Mouse (Mus musculus): ENCODE measurements around the gene Cers5. TPM values are rescaled to one million over a fixed set of nuclear protein-coding genes. Genes with fewer than 3 reads are reported as not detected.

Cers5 gene
- total and polyA plus RNA-seq, 3 experiments, result 0.45 to 6.1 (median 0.77) TPM

DNA sequence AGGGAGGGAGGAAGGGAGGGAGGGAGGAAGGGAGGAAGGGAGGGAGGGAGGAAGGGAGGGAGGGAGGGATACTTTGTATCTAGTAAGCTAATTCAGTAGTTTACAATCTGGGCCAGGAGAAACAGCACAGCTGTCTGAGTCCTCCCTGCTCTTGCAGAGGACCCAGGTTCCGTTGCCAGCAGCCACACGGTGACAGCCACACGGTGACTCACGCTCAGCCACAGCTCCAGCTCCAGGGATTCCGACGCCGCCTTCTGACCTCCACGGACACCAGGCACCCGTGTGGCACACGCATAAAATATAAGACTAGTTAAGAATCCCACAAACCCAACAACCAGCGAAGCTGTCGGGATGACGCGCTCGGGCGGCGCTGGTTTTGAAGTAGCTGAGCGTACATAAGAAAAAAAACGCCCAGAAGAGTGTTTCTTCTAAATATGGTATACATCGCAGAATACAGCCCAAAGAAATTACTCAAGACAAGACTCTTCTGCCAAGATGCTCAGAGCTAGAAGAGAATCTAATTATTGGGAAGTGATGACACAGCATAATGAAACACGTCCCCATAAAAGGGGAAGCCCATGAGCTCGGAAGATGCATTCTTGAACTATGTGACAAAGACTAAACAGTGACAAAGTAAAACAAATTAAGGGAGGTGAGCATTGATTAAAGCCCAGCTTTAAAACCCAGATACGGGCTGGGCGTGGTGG, 42.0 kb upstream of the Cers5 start:
- Histone ChIP-seq H3K4me3 (ENCODE audit: low read depth, low read length) (no peak overlapping the region), H3K4me1 (ENCODE audit: insufficient read depth, low read depth, low read length) (no peaks in the 10 kb centered on the region; the same call in 1 of the 2 replicates), H3K36me3 (replicated peaks) (no peaks in the 10 kb centered on the region), H3K9me3 (replicated peaks) (no peaks in the 10 kb centered on the region), H3K27me3 (ENCODE audit: insufficient read depth, low read length) (peaks cover 2% of the 10 kb centered on the region; the same call in 1 of the 2 replicates)
- TF ChIP-seq GATA2 (IDR thresholded peaks at IDR 0.05; ENCODE audit: borderline replicate concordance, low read depth, low read length) (no peak), POLR2AphosphoS5 (IDR thresholded peaks at IDR 0.05; ENCODE audit: insufficient replicate concordance, low read depth, low read length) (no peak), GATA1 (IDR thresholded peaks at IDR 0.05; ENCODE audit: borderline replicate concordance, low read length) (no peak), TAL1 (conservative IDR thresholded peaks at IDR 0.05; ENCODE audit: low read depth, low read length) (no peak), CTCF (IDR thresholded peaks at IDR 0.05; ENCODE audit: low read depth, low read length) (no peak)
- DNase-seq (ENCODE audit: low spot score), result no peak
- no peak for ATAC-seq (ENCODE audit: extremely low read depth, insufficient number of reproducible peaks, low FRiP score, poor library complexity, severe bottlenecking)

DNA sequence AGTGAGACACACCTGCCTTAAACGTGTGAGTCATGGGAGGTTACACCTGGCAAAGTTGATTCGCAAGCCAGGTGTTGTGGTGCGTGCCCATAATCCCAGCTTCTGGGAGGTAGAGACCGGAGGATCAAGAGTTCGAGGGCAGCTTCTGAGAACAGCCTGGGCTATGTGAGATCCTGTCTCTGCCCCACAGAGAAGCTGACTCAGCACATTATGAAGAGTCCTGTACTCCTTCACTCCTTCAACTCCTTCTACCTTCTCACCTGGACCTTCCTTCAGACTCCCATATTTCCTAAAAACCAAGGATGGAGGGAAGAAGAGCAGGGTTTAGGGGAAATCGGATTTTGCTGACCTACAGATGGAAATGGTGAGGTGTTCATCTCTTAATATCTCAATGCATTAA, 41.0 kb upstream of the Cers5 start:
- H3K27me3 ChIP-seq (ENCODE audit: insufficient read depth, low read length), result no peaks in the 10 kb centered on the region
- H3K4me3 ChIP-seq (ENCODE audit: low read depth, low read length), result no peak overlapping the region
- H3K9me3 ChIP-seq (replicated peaks), result no peaks in the 10 kb centered on the region
- no peak for DNase-seq (ENCODE audit: low spot score)
- no peaks in the 10 kb centered on the region for H3K36me3 ChIP-seq (replicated peaks)
- TF ChIP-seq POLR2AphosphoS5 (IDR thresholded peaks at IDR 0.05; ENCODE audit: insufficient replicate concordance, low read depth, low read length), result no peak
- no peak for TF ChIP-seq GATA2 (IDR thresholded peaks at IDR 0.05; ENCODE audit: borderline replicate concordance, low read depth, low read length)
- TF ChIP-seq GATA1 (IDR thresholded peaks at IDR 0.05; ENCODE audit: borderline replicate concordance, low read length), result no peak
- TF ChIP-seq TAL1 (conservative IDR thresholded peaks at IDR 0.05; ENCODE audit: low read depth, low read length), result no peak
- no peak for TF ChIP-seq CTCF (IDR thresholded peaks at IDR 0.05; ENCODE audit: low read depth, low read length)
- H3K4me1 ChIP-seq (ENCODE audit: insufficient read depth, low read depth, low read length), result no peaks in the 10 kb centered on the region; the same call in 1 of the 2 replicates
- ATAC-seq (ENCODE audit: extremely low read depth, insufficient number of reproducible peaks, low FRiP score, poor library complexity, severe bottlenecking), result no peak

DNA sequence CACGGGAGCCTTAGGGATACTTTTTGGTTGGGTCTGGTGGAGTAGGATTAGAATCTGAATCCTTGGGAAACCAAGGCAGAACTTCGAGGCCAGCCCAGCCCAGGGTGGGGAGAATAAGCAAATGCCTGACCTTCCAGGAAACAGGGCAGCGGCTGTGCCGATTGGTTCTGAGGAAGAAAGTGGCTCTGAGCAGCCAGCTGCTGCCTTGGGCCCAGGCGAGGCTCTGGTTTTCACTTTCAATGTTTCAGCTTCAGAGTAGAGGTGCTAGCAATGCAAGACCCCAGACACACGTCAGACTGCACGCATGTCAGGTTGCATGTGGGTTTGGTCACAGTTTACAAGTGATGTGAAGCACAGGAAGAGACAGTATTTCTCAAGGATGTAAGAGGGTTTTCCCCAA, 39.4 kb upstream of the Cers5 start:
- Histone ChIP-seq H3K9me3 (replicated peaks) (no peaks in the 10 kb centered on the region), H3K36me3 (replicated peaks) (no peaks in the 10 kb centered on the region), H3K4me3 (ENCODE audit: low read depth, low read length) (no peak overlapping the region), H3K27me3 (ENCODE audit: insufficient read depth, low read length) (no peaks in the 10 kb centered on the region), H3K4me1 (ENCODE audit: insufficient read depth, low read depth, low read length) (no peaks in the 10 kb centered on the region; the same call in 1 of the 2 replicates)
- DNase-seq (ENCODE audit: low spot score) (no peak), ATAC-seq (ENCODE audit: extremely low read depth, insufficient number of reproducible peaks, low FRiP score, poor library complexity, severe bottlenecking) (no peak)
- TF ChIP-seq CTCF (IDR thresholded peaks at IDR 0.05; ENCODE audit: low read depth, low read length) (no peak), POLR2AphosphoS5 (IDR thresholded peaks at IDR 0.05; ENCODE audit: insufficient replicate concordance, low read depth, low read length) (no peak), GATA1 (IDR thresholded peaks at IDR 0.05; ENCODE audit: borderline replicate concordance, low read length) (no peak), GATA2 (IDR thresholded peaks at IDR 0.05; ENCODE audit: borderline replicate concordance, low read depth, low read length) (no peak), TAL1 (conservative IDR thresholded peaks at IDR 0.05; ENCODE audit: low read depth, low read length) (no peak)

DNA sequence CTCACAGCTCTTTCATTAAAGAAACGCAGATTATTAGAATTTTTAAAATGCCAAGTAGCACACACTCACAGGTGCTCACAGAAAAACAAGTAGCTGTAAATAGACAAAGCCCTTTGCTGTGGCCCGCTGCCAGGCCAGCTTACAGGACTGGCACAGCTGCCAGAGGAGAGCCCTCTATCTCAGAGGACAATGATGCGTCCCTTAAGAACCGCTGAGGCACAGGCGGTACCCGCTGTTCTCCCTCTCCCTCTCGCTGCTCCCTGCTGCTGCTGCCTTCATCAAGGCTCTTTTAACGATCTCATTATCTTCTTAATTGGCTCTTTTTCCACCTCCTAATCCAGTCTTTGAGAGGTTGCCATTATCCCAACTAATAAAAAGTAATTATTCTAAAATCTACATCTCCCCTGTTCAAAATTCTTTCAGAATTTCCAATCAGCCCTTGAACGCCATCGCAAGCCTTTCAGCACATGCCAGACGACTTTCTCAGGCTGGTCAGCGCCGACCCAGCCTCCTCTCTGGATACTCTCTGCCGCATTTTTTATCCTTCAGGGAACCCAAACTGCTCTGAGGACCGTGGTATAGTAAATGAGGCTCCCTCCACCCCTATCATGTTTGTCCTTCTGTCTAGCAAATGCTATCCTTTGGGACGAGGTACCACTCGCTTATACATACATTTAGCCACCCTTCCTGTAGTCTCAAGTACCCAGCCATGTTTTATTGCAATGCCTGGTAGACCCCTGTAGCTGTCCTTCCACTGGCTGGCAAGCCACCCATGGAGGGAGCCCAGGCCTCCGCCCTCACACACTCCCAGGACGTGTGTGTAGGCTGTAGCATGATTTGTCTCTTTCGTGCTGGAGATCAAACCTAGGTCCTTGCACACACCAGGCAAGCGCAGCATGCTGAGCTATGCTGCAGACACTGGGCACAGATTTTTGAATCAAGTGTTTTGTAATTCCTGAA, 35.4 kb upstream of the Cers5 start:
- H3K4me3 ChIP-seq (ENCODE audit: low read depth, low read length), result no peak overlapping the region
- no peak for DNase-seq (ENCODE audit: low spot score)
- H3K36me3 ChIP-seq (replicated peaks), result no peaks in the 10 kb centered on the region
- H3K27me3 ChIP-seq (ENCODE audit: insufficient read depth, low read length), result no peaks in the 10 kb centered on the region
- TF ChIP-seq TAL1 (conservative IDR thresholded peaks at IDR 0.05; ENCODE audit: low read depth, low read length) (no peak), GATA2 (IDR thresholded peaks at IDR 0.05; ENCODE audit: borderline replicate concordance, low read depth, low read length) (no peak), GATA1 (IDR thresholded peaks at IDR 0.05; ENCODE audit: borderline replicate concordance, low read length) (no peak), POLR2AphosphoS5 (IDR thresholded peaks at IDR 0.05; ENCODE audit: insufficient replicate concordance, low read depth, low read length) (no peak), CTCF (IDR thresholded peaks at IDR 0.05; ENCODE audit: low read depth, low read length) (no peak)
- ATAC-seq (ENCODE audit: extremely low read depth, insufficient number of reproducible peaks, low FRiP score, poor library complexity, severe bottlenecking), result no peak
- H3K4me1 ChIP-seq (ENCODE audit: insufficient read depth, low read depth, low read length), result no peaks in the 10 kb centered on the region; the same call in 1 of the 2 replicates
- H3K9me3 ChIP-seq (replicated peaks), result no peaks in the 10 kb centered on the region

DNA sequence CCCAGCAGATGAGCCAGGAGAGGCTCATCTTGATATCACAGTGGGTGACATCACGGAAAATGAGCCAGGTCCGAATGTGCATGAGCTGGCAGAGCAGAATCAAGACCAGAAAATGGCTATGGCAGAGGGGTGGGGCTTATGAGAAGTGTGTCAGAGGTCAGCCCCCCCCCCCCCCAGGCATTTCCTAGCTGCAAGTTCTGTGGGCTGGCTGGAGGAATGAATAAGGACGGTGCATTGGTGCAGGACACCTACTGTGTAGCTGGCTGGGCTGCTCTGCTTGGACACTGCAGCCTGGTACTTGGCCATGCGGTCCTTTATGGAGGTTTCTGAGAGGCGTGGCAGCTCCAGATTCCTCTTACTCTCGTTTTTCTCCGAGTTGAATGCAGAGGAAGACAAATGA, 33.5 kb upstream of the Cers5 start:
- no peak for TF ChIP-seq POLR2AphosphoS5 (IDR thresholded peaks at IDR 0.05; ENCODE audit: insufficient replicate concordance, low read depth, low read length)
- no peak for TF ChIP-seq GATA2 (IDR thresholded peaks at IDR 0.05; ENCODE audit: borderline replicate concordance, low read depth, low read length)
- no peak for TF ChIP-seq GATA1 (IDR thresholded peaks at IDR 0.05; ENCODE audit: borderline replicate concordance, low read length)
- no peak for TF ChIP-seq CTCF (IDR thresholded peaks at IDR 0.05; ENCODE audit: low read depth, low read length)
- no peak for TF ChIP-seq TAL1 (conservative IDR thresholded peaks at IDR 0.05; ENCODE audit: low read depth, low read length)
- Histone ChIP-seq H3K27me3 (ENCODE audit: insufficient read depth, low read length) (0 out of 2 replicates have a peak, but pooled peaks cover 3% of the 10 kb centered on the region), H3K4me1 (ENCODE audit: insufficient read depth, low read depth, low read length) (no peaks in the 10 kb centered on the region), H3K4me3 (ENCODE audit: low read depth, low read length) (no peak overlapping the region), H3K9me3 (replicated peaks) (no peaks in the 10 kb centered on the region), H3K36me3 (replicated peaks) (no peaks in the 10 kb centered on the region)
- no peak for ATAC-seq (ENCODE audit: extremely low read depth, insufficient number of reproducible peaks, low FRiP score, poor library complexity, severe bottlenecking)
- no peak for DNase-seq (ENCODE audit: low spot score)

DNA sequence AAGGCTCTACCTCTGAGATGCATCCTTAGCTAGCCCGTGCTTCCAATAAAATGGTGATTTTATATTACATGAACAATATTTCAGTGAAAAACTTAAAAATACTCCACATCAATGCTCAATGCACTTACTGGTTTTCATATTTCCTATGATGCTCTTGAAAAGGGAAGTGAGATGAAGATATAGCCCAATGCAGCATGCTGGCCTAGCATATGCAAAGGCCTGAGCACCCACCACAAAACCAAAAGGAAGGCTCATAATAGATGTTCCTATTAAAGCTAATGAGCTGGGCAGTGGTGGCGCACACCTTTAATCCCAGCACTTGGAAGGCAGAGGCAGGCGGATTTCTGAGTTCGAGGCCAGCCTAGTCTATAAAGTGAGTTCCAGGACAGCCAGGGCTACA, 33.0 kb upstream of the Cers5 start:
- 0 out of 2 replicates have a peak, but pooled peaks cover 3% of the 10 kb centered on the region for H3K27me3 ChIP-seq (ENCODE audit: insufficient read depth, low read length)
- H3K36me3 ChIP-seq (replicated peaks), result no peaks in the 10 kb centered on the region
- no peak for DNase-seq (ENCODE audit: low spot score)
- TF ChIP-seq TAL1 (conservative IDR thresholded peaks at IDR 0.05; ENCODE audit: low read depth, low read length) (no peak), POLR2AphosphoS5 (IDR thresholded peaks at IDR 0.05; ENCODE audit: insufficient replicate concordance, low read depth, low read length) (no peak), GATA2 (IDR thresholded peaks at IDR 0.05; ENCODE audit: borderline replicate concordance, low read depth, low read length) (no peak)
- no peak for ATAC-seq (ENCODE audit: extremely low read depth, insufficient number of reproducible peaks, low FRiP score, poor library complexity, severe bottlenecking)
- no peaks in the 10 kb centered on the region for H3K4me1 ChIP-seq (ENCODE audit: insufficient read depth, low read depth, low read length)
- no peaks in the 10 kb centered on the region for H3K9me3 ChIP-seq (replicated peaks)
- H3K4me3 ChIP-seq (ENCODE audit: low read depth, low read length), result no peak overlapping the region
